Mouse (Mus musculus) hindbrain, postnatal 0 days (tissue): ENCODE results near the gene BC017158. TPM values are rescaled to one million over a fixed set of nuclear protein-coding genes. Genes with fewer than 3 reads are reported as not detected.
"Not testable (repeated sequence)": the region's sequence is repeated elsewhere in the genome, so short reads cannot be mapped to it uniquely, and the experiment has no call there.

ENCODE experiments used
- ATAC-seq: fragments of 200-750 bp; cut with Nextera tagmentation; 2 replicates; pipeline ENCODE4 v1.8.0; 2017; ENCODE audit warnings: mild to moderate bottlenecking, moderate TSS enrichment, moderate library complexity
- DNase-seq: peaks from one replicate; pipeline ENCODE4 v3.0.0-alpha.2; 2015; ENCODE audit warnings: low spot score
- H3K27ac ChIP-seq: fragments of 300-500 bp; sonication (generic); 2 replicates; pipeline ENCODE4 v1.5.1; 2014; ENCODE audit warnings: mild to moderate bottlenecking
- H3K27me3 ChIP-seq: fragments of 300-500 bp; sonication (generic); 2 replicates; pipeline ENCODE4 v1.6.1; 2014; ENCODE audit warnings: low read length, mixed read lengths; ENCODE audit not compliant: insufficient read depth
- H3K36me3 ChIP-seq: fragments of 300-500 bp; sonication (generic); 2 replicates; pipeline ENCODE4 v1.6.1; 2014; ENCODE audit warnings: low read length, mixed read lengths; ENCODE audit not compliant: insufficient read depth
- H3K4me1 ChIP-seq: fragments of 300-500 bp; sonication (generic); 2 replicates; pipeline ENCODE4 v1.6.1; 2014; ENCODE audit warnings: antibody characterized with exemption, low read length, mixed read lengths; ENCODE audit not compliant: insufficient read depth
- H3K4me2 ChIP-seq: fragments of 300-500 bp; sonication (generic); 2 replicates; pipeline ENCODE4 v1.6.1; 2014; ENCODE audit warnings: low read depth, mild to moderate bottlenecking, low read length, moderate library complexity, mixed read lengths
- H3K4me3 ChIP-seq: fragments of 300-500 bp; sonication (generic); 2 replicates; pipeline ENCODE4 v1.5.1; 2014; ENCODE audit warnings: low read length
- H3K9ac ChIP-seq: fragments of 300-500 bp; sonication (generic); replicated peaks from 2 replicates; pipeline ENCODE4 v1.6.1; 2014; ENCODE audit warnings: mild to moderate bottlenecking, low read length, moderate library complexity, mixed read lengths
- H3K9me3 ChIP-seq: fragments of 300-500 bp; sonication (generic); 2 replicates; pipeline ENCODE4 v1.6.1; 2016; ENCODE audit warnings: low read length, mixed read lengths
- CTCF ChIP-seq: IDR thresholded peaks from 2 replicates; pipeline ENCODE4 v1.5.1; 2016; ENCODE audit warnings: antibody characterized with exemption, control low read depth, low read depth
- WGBS: fragments of 180-500 bp; shearing (Covaris S2); extraction: QIAGEN DNeasy Blood & Tissue Kit; methylation state at CpG from one replicate; pipeline ENCODE4 v1.1.7; 2014; 5-methylcytosine and 5-hydroxymethylcytosine counted together
- polyA plus RNA-seq: library from polyadenylated mRNA; unstranded; fragments of >200 nt; fragmentation: Nextera tagmentation; extraction: Ambion mirVana; gene quantifications from 2 replicates; pipeline ENCODE4 v1.2.1, GENCODE M21; 2015
- total RNA-seq: library from RNA; depleted of rRNA; stranded (reverse); fragments of >200 nt; gene quantifications from 2 replicates; pipeline ENCODE4 v1.2.3, GENCODE M21; 2014; rRNA removed

BC017158 gene
- total RNA-seq (34.9 and 35.1 TPM in 2 replicates), polyA plus RNA-seq (15.9 and 16.8 TPM in 2 replicates)

- WGBS = under 1% methylated on average over 47 of the region's 47 CpGs
- Histone ChIP-seq H3K9ac (peak within 1 kb of the TSS; percentile 80), H3K4me2 (peak within 1 kb of the TSS; percentile 95), H3K4me1 (peaks cover 10% of the 10 kb centered on the region; the same call in 1 of the 2 replicates), H3K27me3 (no peaks in the 10 kb centered on the region), H3K9me3 (no peaks in the 10 kb centered on the region), H3K27ac (peak within 1 kb of the TSS; percentile 77), H3K36me3 (no peaks in the 10 kb centered on the region), H3K4me3 (peak within 1 kb of the TSS; percentile 72)
- peak; percentile 83 for ATAC-seq
- no peak for TF ChIP-seq CTCF
- DNase-seq = peak; percentile 83
Observed at GRCm38 (mm10) chr7:128297617-128298480, at the start of gene BC017158. TSS of gene BC017158 (minus strand) at chr7:128298170.

DNA sequence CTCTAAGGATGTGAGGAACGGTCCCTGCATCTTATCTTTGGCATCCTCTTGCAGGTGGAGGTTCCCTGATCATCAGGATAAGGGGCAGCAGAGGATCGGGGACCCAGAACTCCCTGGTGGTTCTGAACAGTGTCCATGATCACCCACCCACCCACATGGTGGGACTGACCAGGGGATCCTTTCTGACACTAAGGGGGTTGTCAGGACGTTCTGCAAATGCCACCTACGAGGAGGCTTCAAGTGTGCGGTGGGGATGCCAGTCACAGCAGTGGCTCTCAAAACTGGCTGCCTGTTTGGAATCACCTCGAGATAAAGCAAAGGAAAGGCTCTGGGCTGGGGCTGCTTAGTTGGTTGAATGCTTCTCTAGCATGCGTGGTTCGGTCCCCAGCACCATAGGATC, 49.0 kb upstream of the BC017158 start:
- no peak for ATAC-seq
- TF ChIP-seq CTCF = no peak
- no peak for DNase-seq
- Histone ChIP-seq H3K4me1 (0 out of 2 replicates have a peak, but pooled peaks cover 5% of the 10 kb centered on the region), H3K9me3 (no peaks in the 10 kb centered on the region), H3K4me2 (no peak overlapping the region), H3K27ac (no peak overlapping the region), H3K36me3 (no peaks in the 10 kb centered on the region), H3K27me3 (no peaks in the 10 kb centered on the region), H3K9ac (no peak overlapping the region), H3K4me3 (no peak overlapping the region)
- 74% methylated on average over 8 of the region's 8 CpGs for WGBS

- DNase-seq (no peak), ATAC-seq (no peak)
- Histone ChIP-seq H3K9ac (no peak overlapping the region), H3K4me2 (no peak overlapping the region), H3K27ac (no peak overlapping the region), H3K4me3 (no peak overlapping the region), H3K9me3 (no peaks in the 10 kb centered on the region), H3K36me3 (no peaks in the 10 kb centered on the region), H3K27me3 (no peaks in the 10 kb centered on the region), H3K4me1 (0 out of 2 replicates have a peak, but pooled peaks cover 5% of the 10 kb centered on the region)
- 86% methylated on average over 2 of the region's 2 CpGs for WGBS
- TF ChIP-seq CTCF = no peak
Observed at GRCm38 (mm10) chr7:128346522-128346921, 48.6 kb upstream of the BC017158 start.

DNA sequence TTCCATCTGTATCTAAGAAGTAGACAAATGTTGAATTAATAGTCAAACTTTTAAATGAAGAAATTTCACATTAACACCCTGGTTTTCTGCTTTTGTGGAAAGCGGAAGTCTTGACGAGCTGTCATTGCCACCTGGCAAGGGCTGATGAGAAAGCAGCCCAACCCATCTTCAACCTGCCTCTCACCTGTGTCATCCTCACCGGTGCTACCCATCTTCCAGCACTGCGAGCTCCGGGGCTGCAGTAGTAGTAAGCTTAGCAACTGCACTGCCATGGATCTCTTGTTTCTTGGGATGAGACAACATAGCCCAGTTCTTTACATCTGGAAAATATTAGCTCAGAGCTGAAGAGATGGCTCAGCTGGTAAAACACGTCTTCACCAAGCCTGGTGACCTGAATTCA, 47.7 kb upstream of the BC017158 start:
- H3K4me2 ChIP-seq = no peak overlapping the region
- 0 out of 2 replicates have a peak, but pooled peaks cover 5% of the 10 kb centered on the region for H3K4me1 ChIP-seq
- no peaks in the 10 kb centered on the region for H3K9me3 ChIP-seq
- no peak overlapping the region for H3K4me3 ChIP-seq
- H3K27me3 ChIP-seq = no peaks in the 10 kb centered on the region
- WGBS = 89% methylated on average over 6 of the region's 6 CpGs
- DNase-seq (no peak), ATAC-seq (no peak)
- no peak overlapping the region for H3K9ac ChIP-seq
- H3K36me3 ChIP-seq = no peaks in the 10 kb centered on the region
- H3K27ac ChIP-seq = no peak overlapping the region
- no peak for TF ChIP-seq CTCF

GRCm38 (mm10) chr7:128344928-128345653, 47.1 kb upstream of the BC017158 start:
- Histone ChIP-seq H3K4me2 (no peak overlapping the region), H3K36me3 (no peaks in the 10 kb centered on the region), H3K4me1 (0 out of 2 replicates have a peak, but pooled peaks cover 5% of the 10 kb centered on the region), H3K9ac (no peak overlapping the region), H3K4me3 (no peak overlapping the region), H3K27ac (no peak overlapping the region), H3K27me3 (no peaks in the 10 kb centered on the region), H3K9me3 (no peaks in the 10 kb centered on the region)
- peak; percentile 98 for TF ChIP-seq CTCF
- ATAC-seq (peak; percentile 72), DNase-seq (peak; percentile 76)
- 60% methylated on average over 6 of the region's 6 CpGs for WGBS

GRCm38 (mm10) chr7:128344488-128344887, 46.5 kb upstream of the BC017158 start:
- 0 out of 2 replicates have a peak, but pooled peaks cover 5% of the 10 kb centered on the region for H3K4me1 ChIP-seq
- no peak overlapping the region for H3K9ac ChIP-seq
- no peak for TF ChIP-seq CTCF
- no peak overlapping the region for H3K4me2 ChIP-seq
- H3K4me3 ChIP-seq = no peak overlapping the region
- no peaks in the 10 kb centered on the region for H3K36me3 ChIP-seq
- H3K9me3 ChIP-seq = no peaks in the 10 kb centered on the region
- WGBS = 86% methylated on average over 7 of the region's 7 CpGs
- no peak for ATAC-seq
- H3K27me3 ChIP-seq = no peaks in the 10 kb centered on the region
- no peak overlapping the region for H3K27ac ChIP-seq
- no peak for DNase-seq

- not testable (repeated sequence) for H3K27ac ChIP-seq, H3K9ac ChIP-seq, H3K4me3 ChIP-seq, H3K27me3 ChIP-seq, H3K4me2 ChIP-seq, H3K9me3 ChIP-seq, ATAC-seq, H3K36me3 ChIP-seq, H3K4me1 ChIP-seq, DNase-seq
- 88% methylated on average over 7 of the region's 10 CpGs for WGBS
Observed at GRCm38 (mm10) chr7:128342691-128343090, 44.7 kb upstream of the BC017158 start.

GRCm38 (mm10) chr7:128340321-128340720, 42.4 kb upstream of the BC017158 start:
- H3K27me3 ChIP-seq, H3K9me3 ChIP-seq, H3K9ac ChIP-seq, H3K27ac ChIP-seq, DNase-seq, H3K4me1 ChIP-seq, H3K4me2 ChIP-seq, ATAC-seq, H3K36me3 ChIP-seq, H3K4me3 ChIP-seq: not testable (repeated sequence)
- WGBS = 82% methylated on average over 7 of the region's 9 CpGs
